Mouse (Mus musculus): Measurements from ENCODE around the gene Zc3hc1. TPM values are rescaled to one million over a fixed set of nuclear protein-coding genes. Genes with fewer than 3 reads are reported as not detected.
A peak's percentile ranks its signal among the peaks of the same experiment; 100 is the strongest.

Gene Zc3hc1
- polyA plus RNA-seq, 1 experiment from 2014 or later, result 66.7 TPM

- H3K27me3 ChIP-seq, result no peaks in the 10 kb centered on the region
- no peak overlapping the region for H3K27ac ChIP-seq
- ATAC-seq, result no peak
- no peak overlapping the region for H3K4me2 ChIP-seq (replicated peaks)
- H3K9ac ChIP-seq (replicated peaks), result no peak overlapping the region
- H3K4me3 ChIP-seq (replicated peaks), result no peak overlapping the region
- H3K36me3 ChIP-seq, result peaks cover 94% of the 10 kb centered on the region
- no peaks in the 10 kb centered on the region for H3K9me3 ChIP-seq
- WGBS, result 86% methylated on average over 3 of the region's 3 CpGs
- no peaks in the 10 kb centered on the region for H3K4me1 ChIP-seq (replicated peaks)
Observed at GRCm38 (mm10) chr6:30369291-30369690, 21.5 kb downstream of the Zc3hc1 start.

- Histone ChIP-seq H3K27me3 (no peaks in the 10 kb centered on the region), H3K4me2 (replicated peaks) (no peak overlapping the region), H3K9ac (replicated peaks) (no peak overlapping the region), H3K27ac (no peak overlapping the region), H3K36me3 (peaks cover 59% of the 10 kb centered on the region), H3K9me3 (no peaks in the 10 kb centered on the region), H3K4me3 (replicated peaks) (no peak overlapping the region), H3K4me1 (replicated peaks) (no peaks in the 10 kb centered on the region)
- ATAC-seq, result no peak
- 54% methylated on average over 5 of the region's 5 CpGs for WGBS
Observed at GRCm38 (mm10) chr6:30363808-30364207, 27.0 kb downstream of the Zc3hc1 start.

GRCm38 (mm10) chr6:30359762-30360509, 30.9 kb downstream of the Zc3hc1 start:
- Histone ChIP-seq H3K36me3 (peaks cover 21% of the 10 kb centered on the region), H3K4me2 (replicated peaks) (no peak overlapping the region), H3K4me1 (replicated peaks) (no peaks in the 10 kb centered on the region), H3K27me3 (no peaks in the 10 kb centered on the region), H3K9ac (replicated peaks) (0 out of 2 replicates have a peak overlapping the region, but pooled peaks have one; percentile 28), H3K9me3 (no peaks in the 10 kb centered on the region), H3K4me3 (replicated peaks) (no peak overlapping the region), H3K27ac (no peak overlapping the region)
- 71% methylated on average over 12 of the region's 12 CpGs for WGBS
- no peak for ATAC-seq

GRCm38 (mm10) chr6:30357561-30358177, 33.2 kb downstream of the Zc3hc1 start:
- H3K27me3 ChIP-seq, result no peaks in the 10 kb centered on the region
- 25% methylated on average over 9 of the region's 9 CpGs for WGBS
- peak; percentile 79 for ATAC-seq
- no peak overlapping the region for H3K27ac ChIP-seq
- peaks cover 3% of the 10 kb centered on the region; the same call in 1 of the 2 replicates for H3K36me3 ChIP-seq
- H3K4me1 ChIP-seq (replicated peaks), result no peaks in the 10 kb centered on the region
- no peak overlapping the region for H3K9ac ChIP-seq (replicated peaks)
- H3K9me3 ChIP-seq, result no peaks in the 10 kb centered on the region
- no peak overlapping the region for H3K4me2 ChIP-seq (replicated peaks)
- no peak overlapping the region for H3K4me3 ChIP-seq (replicated peaks)

- WGBS, result 88% methylated on average over 12 of the region's 12 CpGs
- H3K9me3 ChIP-seq, result no peaks in the 10 kb centered on the region
Observed at GRCm38 (mm10) chr6:30356680-30357079, 34.1 kb downstream of the Zc3hc1 start.

GRCm38 (mm10) chr6:30356161-30356560, 34.7 kb downstream of the Zc3hc1 start:
- Histone ChIP-seq H3K9me3 (no peaks in the 10 kb centered on the region), H3K4me3 (replicated peaks) (no peak overlapping the region), H3K36me3 (peaks cover under 1% of the 10 kb centered on the region; the same call in 1 of the 2 replicates), H3K4me1 (replicated peaks) (no peaks in the 10 kb centered on the region), H3K27ac (no peak overlapping the region), H3K4me2 (replicated peaks) (no peak overlapping the region), H3K27me3 (no peaks in the 10 kb centered on the region), H3K9ac (replicated peaks) (no peak overlapping the region)
- WGBS, result 87% methylated on average over 5 of the region's 5 CpGs
- ATAC-seq, result no peak

More at GRCm38 (mm10) chr6:30356680-30357079, 34.1 kb downstream of the Zc3hc1 start:
- H3K27me3 ChIP-seq, result no peaks in the 10 kb centered on the region
- no peak for ATAC-seq
- no peak overlapping the region for H3K9ac ChIP-seq (replicated peaks)
- H3K4me1 ChIP-seq (replicated peaks), result no peaks in the 10 kb centered on the region
- H3K36me3 ChIP-seq, result peaks cover 3% of the 10 kb centered on the region; the same call in 1 of the 2 replicates
- no peak overlapping the region for H3K27ac ChIP-seq
- no peak overlapping the region for H3K4me3 ChIP-seq (replicated peaks)
- no peak overlapping the region for H3K4me2 ChIP-seq (replicated peaks)

- Histone ChIP-seq H3K9me3 (no peaks in the 10 kb centered on the region), H3K27me3 (no peaks in the 10 kb centered on the region), H3K4me3 (replicated peaks) (no peak overlapping the region), H3K4me2 (replicated peaks) (no peak overlapping the region), H3K27ac (no peak overlapping the region), H3K36me3 (no peaks in the 10 kb centered on the region), H3K9ac (replicated peaks) (no peak overlapping the region), H3K4me1 (replicated peaks) (no peaks in the 10 kb centered on the region)
- WGBS, result 87% methylated on average over 8 of the region's 8 CpGs
- no peak for ATAC-seq
Observed at GRCm38 (mm10) chr6:30355701-30356100, 35.1 kb downstream of the Zc3hc1 start.

- no peaks in the 10 kb centered on the region for H3K9me3 ChIP-seq
- H3K9ac ChIP-seq (replicated peaks), result no peak overlapping the region
- 75% methylated on average over 5 of the region's 5 CpGs for WGBS
- H3K36me3 ChIP-seq, result no peaks in the 10 kb centered on the region
- no peaks in the 10 kb centered on the region for H3K27me3 ChIP-seq
- H3K4me2 ChIP-seq (replicated peaks), result no peak overlapping the region
- no peak overlapping the region for H3K27ac ChIP-seq
- no peak for ATAC-seq
- H3K4me3 ChIP-seq (replicated peaks), result no peak overlapping the region
- H3K4me1 ChIP-seq (replicated peaks), result no peaks in the 10 kb centered on the region
Observed at GRCm38 (mm10) chr6:30354760-30355159, 36.1 kb downstream of the Zc3hc1 start.

GRCm38 (mm10) chr6:30353661-30354060, 37.2 kb downstream of the Zc3hc1 start:
- H3K4me3 ChIP-seq (replicated peaks), result no peak overlapping the region
- no peak overlapping the region for H3K9ac ChIP-seq (replicated peaks)
- WGBS, result 71% methylated on average over 8 of the region's 8 CpGs
- H3K36me3 ChIP-seq, result no peaks in the 10 kb centered on the region
- H3K27ac ChIP-seq, result no peak overlapping the region
- no peaks in the 10 kb centered on the region for H3K9me3 ChIP-seq
- no peaks in the 10 kb centered on the region for H3K4me1 ChIP-seq (replicated peaks)
- no peak overlapping the region for H3K4me2 ChIP-seq (replicated peaks)
- no peaks in the 10 kb centered on the region for H3K27me3 ChIP-seq
- no peak for ATAC-seq

- H3K4me2 ChIP-seq (replicated peaks), result no peak overlapping the region
- H3K4me1 ChIP-seq (replicated peaks), result no peaks in the 10 kb centered on the region
- no peaks in the 10 kb centered on the region for H3K27me3 ChIP-seq
- no peak for ATAC-seq
- H3K9ac ChIP-seq (replicated peaks), result no peak overlapping the region
- no peaks in the 10 kb centered on the region for H3K36me3 ChIP-seq
- H3K4me3 ChIP-seq (replicated peaks), result no peak overlapping the region
- 69% methylated on average over 8 of the region's 8 CpGs for whole genome bisulfite sequencing
- H3K27ac ChIP-seq, result no peak overlapping the region
- no peaks in the 10 kb centered on the region for H3K9me3 ChIP-seq
Observed at GRCm38 (mm10) chr6:30352762-30353161, 38.1 kb downstream of the Zc3hc1 start.

GRCm38 (mm10) chr6:30351290-30351689, 39.5 kb downstream of the Zc3hc1 start:
- Histone ChIP-seq H3K9ac (replicated peaks) (no peak overlapping the region), H3K4me3 (replicated peaks) (no peak overlapping the region), H3K4me2 (replicated peaks) (no peak overlapping the region), H3K4me1 (replicated peaks) (no peaks in the 10 kb centered on the region), H3K9me3 (no peaks in the 10 kb centered on the region), H3K27ac (no peak overlapping the region), H3K36me3 (no peaks in the 10 kb centered on the region), H3K27me3 (no peaks in the 10 kb centered on the region)
- no peak for ATAC-seq
- 87% methylated on average over 9 of the region's 9 CpGs for WGBS

- Histone ChIP-seq H3K4me3 (replicated peaks) (no peak overlapping the region), H3K4me2 (replicated peaks) (no peak overlapping the region), H3K36me3 (no peaks in the 10 kb centered on the region), H3K9me3 (no peaks in the 10 kb centered on the region), H3K27ac (no peak overlapping the region), H3K27me3 (no peaks in the 10 kb centered on the region), H3K9ac (replicated peaks) (no peak overlapping the region), H3K4me1 (replicated peaks) (no peaks in the 10 kb centered on the region)
- no peak for ATAC-seq
- 86% methylated on average over 4 of the region's 4 CpGs for WGBS
Observed at GRCm38 (mm10) chr6:30347288-30347801, 43.5 kb downstream of the Zc3hc1 start.

All from midbrain, embryonic 13.5 days (tissue).